Mouse (Mus musculus) megakaryocyte, adult 5-6 weeks (primary cell): Measurements from ENCODE around the gene Ranbp9. TPM values are rescaled to one million over a fixed set of nuclear protein-coding genes. Genes with fewer than 3 reads are reported as not detected.

Source experiments
- ATAC-seq: 2 replicates; pipeline ENCODE4 v1.8.0; 2016; ENCODE audit warnings: mild to moderate bottlenecking, inconsistent platforms; ENCODE audit not compliant: poor library complexity, severe bottlenecking
- total RNA-seq, 2 experiments: library from RNA; stranded (forward) in 1 of 2; stranded (reverse) in 1 of 2; fragments of 153-499, 151-499 nt in 1 of 2; fragments of 221-1000, 200-1000 nt in 1 of 2; gene quantifications; 2 replicates each; pipeline versions ENCODE4 v1.2.3 to v1.2.4; 2015 to 2017

Ranbp9 gene
- total RNA-seq, 2 experiments from 2014 or later, result 119 to 133 TPM

DNA sequence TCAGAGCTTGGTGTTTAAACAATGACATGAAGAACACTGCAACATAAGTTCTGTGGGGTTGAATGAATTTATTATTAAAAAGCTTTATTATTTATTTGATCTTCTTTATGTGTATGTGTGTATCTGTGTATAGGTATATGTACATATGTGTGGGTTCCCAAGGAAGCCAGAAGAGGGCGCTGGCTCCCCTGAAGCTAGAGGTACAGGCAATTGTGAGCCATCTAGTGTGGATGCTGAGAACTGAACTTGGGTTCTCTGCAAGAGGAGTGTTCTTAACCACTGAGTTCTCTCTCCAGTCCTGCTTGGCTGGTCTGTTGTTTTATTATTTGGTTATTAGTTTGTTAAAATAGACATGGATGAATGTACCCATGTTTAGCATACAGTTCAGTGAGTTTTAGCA is 108.2 kb downstream of the Ranbp9 start:
- ATAC-seq, result no peak

DNA sequence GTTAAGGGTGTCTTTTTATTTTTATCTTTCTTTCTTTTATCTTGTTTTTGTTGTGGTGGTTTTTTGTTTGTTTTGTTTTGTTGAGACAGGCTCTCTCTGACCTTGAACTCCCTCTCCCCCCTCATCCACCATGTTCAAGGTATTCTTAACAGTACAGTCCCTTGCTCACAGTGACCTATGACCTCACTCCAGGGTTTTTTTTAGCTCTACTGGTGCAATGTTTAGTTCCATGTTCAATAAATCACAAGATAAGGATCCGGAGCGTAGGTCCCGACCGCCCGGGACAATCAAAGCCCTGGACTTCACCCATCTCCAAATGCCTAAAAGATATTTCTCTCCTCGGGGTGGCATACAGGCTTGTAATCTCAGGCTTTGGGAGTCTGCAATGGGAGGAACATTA is 111.0 kb downstream of the Ranbp9 start:
- no peak for ATAC-seq

DNA sequence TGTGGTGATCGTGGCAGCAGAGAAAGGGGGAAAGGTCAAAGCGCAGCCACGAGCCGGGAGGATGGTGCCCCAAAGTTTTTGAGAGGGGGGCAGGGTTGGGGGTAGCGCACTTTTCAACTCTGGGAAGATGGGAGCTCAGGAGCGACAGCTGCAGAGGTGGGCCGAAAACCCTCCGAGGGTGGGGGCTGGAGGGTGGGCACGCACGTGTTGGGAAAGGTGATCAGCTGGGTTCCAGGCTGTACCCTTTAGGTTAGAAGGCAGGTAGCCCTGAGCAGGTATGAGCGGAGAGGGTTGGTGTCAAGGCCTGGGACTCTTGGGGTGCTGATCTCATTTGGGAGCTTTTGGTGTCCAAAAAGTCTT is 115.3 kb downstream of the Ranbp9 start:
- ATAC-seq, result no peak

DNA sequence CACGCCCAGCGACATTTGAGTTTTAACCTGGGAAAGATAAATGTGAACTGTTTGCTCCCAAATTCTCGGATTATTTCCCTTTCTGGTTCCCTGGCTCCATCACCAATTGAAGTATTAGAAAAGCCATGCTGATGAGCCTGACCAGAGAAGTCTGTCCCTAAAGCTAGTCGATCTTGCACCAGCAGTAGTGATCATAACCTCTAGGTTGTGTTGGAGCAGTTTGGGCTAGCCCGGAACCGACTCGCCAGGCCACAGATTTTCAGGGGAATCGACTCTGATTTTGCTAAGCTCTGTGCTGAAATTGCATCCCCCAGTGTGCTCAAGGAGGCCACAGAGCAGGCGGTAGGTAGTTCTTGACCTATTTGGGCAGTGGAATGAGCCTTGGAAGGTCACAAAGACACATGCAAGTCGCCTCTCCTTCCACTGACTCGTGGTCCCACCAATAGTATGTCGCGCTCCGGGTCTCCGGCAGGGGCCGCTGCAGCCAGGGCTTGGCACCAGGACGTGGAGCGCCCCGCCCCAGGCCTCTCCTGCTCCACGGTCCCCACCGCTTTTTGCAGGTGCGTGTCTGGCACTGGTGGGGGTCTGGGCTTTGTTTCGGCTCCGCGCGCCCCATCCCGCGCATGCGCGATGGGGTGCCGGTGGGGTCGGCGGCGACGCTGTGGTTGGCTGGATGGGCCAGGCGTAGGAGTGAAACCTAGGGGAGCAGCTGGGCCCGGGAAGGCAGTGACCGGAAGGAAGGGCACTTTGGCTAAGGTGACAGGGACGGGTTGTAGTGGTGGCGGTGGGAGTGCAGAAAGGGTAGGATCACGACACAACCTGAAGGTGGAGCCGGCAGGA is 115.9 kb downstream of the Ranbp9 start, which contains the start of gene Sirt5:
TSS of gene Sirt5 (plus strand) at position 512 of the 840 bp plus-strand sequence.
- peak; percentile 100 for ATAC-seq

DNA sequence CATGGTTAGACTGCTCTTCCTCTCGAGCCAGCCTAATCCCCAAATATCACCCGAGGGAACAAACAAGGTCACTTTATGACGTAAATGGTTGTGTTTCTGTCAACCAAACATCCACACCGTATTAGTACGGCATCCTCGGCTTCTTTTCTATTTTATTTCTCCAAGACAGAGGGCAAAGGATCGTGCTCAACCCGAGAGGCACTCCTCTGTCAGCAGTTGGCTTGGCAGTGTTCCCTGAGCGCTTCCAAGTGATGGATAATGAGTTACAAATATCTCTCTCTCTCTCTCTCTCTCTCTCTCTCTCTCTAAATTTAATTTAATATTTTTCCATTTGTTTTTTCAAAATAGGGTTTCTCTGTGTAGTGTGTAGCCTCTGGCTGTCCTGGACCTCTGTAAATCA is 118.7 kb downstream of the Ranbp9 start:
- ATAC-seq, result no peak

DNA sequence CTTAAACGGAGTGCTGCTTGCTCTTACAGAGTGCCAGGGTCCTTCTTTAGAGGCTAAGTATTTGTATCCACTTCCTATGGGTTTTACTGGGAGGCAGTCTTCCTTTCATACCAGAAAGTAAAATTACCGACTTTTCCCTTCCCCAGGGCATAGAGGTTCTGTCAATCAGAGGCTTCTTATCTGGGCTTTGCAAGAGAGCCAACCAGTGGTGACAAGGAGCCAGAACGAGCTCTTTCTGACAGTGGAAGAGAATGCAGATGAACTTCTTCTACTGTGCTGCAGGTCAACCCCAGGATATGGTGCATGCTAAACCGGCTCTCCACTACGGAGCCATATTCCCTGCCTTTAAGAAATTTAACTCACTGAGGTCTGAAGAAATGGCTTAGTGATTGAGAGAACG is 120.5 kb downstream of the Ranbp9 start:
- no peak for ATAC-seq

DNA sequence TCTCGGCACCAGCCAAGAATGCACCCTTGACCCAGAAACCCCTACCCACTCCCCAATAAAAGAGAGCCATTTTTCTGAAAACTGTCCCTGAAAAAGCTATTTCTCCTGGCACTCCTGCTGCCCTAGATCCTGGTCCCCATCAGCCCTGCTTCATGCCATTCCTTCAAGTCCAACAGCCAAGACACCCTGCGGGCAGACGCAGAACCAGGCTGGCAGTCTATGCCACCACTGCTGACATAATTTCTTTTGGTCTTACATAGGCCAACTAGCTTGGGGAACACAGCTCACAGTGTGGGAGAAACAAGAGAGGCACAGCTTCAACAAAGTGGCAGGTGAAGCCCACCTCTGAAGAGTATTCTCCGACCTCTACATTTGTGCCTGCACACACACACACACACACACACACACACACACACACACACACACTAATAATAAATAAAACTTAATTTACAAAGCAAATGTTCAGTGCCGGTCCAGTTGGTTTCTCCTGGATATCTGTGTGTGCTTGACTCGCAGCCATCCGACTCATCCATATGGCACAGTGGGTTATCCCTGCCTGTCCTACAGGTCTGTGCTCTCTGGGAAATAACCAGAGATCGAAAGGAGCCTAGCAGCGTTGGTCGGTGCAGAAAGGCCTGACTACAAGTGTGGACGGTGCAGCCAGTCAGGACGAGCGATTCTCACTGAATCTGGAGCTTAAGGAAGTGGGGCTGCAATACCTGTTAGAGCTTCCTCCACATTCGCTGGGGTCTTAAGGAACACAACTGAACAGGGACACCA is 124.5 kb downstream of the Ranbp9 start:
- no peak for ATAC-seq

DNA sequence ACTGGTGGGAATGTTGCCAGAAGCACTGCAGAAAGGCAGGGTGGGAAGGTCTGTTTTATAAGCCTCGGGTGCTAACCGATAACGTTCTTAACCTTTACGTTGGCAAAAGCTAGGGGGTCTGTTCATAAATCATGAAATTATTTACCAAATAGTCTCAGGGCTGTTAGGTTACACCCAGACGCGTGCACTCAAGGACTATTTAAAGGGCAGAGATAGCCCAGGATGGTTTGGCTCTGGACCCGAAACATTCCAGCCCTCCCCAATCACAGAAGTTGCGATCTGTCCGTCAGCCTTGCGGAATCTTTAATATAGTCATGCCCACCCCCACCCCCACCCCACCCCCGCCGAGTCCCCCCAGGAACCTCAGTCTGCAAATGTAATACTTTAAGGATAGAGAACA is 126.7 kb downstream of the Ranbp9 start:
- no peak for ATAC-seq

DNA sequence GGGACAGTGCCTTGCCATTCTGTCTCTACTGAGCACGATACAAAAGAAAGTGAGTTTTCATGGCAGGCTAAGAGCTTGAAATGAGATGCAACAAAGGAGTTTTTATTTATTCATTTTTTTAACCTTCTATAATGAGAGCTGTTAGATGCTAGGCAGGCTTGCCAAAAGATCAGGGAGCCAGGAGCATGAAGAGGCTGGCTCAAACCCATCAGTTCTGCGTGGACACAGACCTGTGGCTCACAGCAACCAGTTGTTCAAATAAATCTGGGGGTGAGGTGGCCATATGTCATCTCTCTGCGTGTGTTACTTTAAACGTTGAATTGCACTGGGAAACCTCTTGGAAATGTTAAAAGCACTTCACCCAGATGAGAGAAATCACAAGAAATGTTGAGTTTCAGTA is 127.7 kb downstream of the Ranbp9 start:
- ATAC-seq, result no peak

Other genes with a start within 250 kb of the Ranbp9 start
- 10.8 and 16.8 TPM in 2 replicates for gene Gfod1, start 177.1 kb downstream of the Ranbp9 start, total RNA-seq (2015)
- gene Gfod1, start 177.1 kb downstream of the Ranbp9 start, total RNA-seq (2017), result 4.9 and 7.2 TPM in 2 replicates
- 1.2 and 2.3 TPM in 2 replicates for gene Sirt5, start 115.8 kb downstream of the Ranbp9 start, total RNA-seq (2015)
- gene Sirt5, start 115.8 kb downstream of the Ranbp9 start, total RNA-seq (2017), result 0.92 and 2.5 TPM in 2 replicates
- 103 and 124 TPM in 2 replicates for gene Nol7, start 82.9 kb downstream of the Ranbp9 start, total RNA-seq (2015)
- 147 and 159 TPM in 2 replicates for gene Nol7, start 82.9 kb downstream of the Ranbp9 start, total RNA-seq (2017)
- gene Mcur1, start 78.9 kb upstream of the Ranbp9 start, total RNA-seq (2015), result 28.5 and 35.3 TPM in 2 replicates
- gene Mcur1, start 78.9 kb upstream of the Ranbp9 start, total RNA-seq (2017), result 21.3 and 25.6 TPM in 2 replicates
- gene Rnf182, start 134.4 kb upstream of the Ranbp9 start, total RNA-seq (2015), result not detected in 2 replicates
- not detected in 2 replicates for gene Rnf182, start 134.4 kb upstream of the Ranbp9 start, total RNA-seq (2017)